Mouse (Mus musculus) lung, adult 2 months (tissue): ENCODE measurements around the gene Trnt1.

Source experiments
- CTCF ChIP-seq: fragments of 200-500 bp; IDR thresholded peaks from 2 replicates; pipeline ENCODE4 v1.5.1; 2011; ENCODE audit warnings: mild to moderate bottlenecking, low read length, control low read depth; ENCODE audit not compliant: insufficient read depth
- POLR2A ChIP-seq: fragments of 200-500 bp; IDR thresholded peaks from 2 replicates; pipeline ENCODE4 v1.6.1; 2011; ENCODE audit warnings: low read depth, mild to moderate bottlenecking, control low read depth, low read length, borderline replicate concordance; ENCODE audit errors: extremely low read depth

- TF ChIP-seq CTCF, result no peak
- no peak for TF ChIP-seq POLR2A
These were observed 2.1 kb upstream of the Trnt1 start for GRCm38 (mm10) chr6:106766774-106767173.
